Mouse (Mus musculus): ENCODE measurements around the gene Dohh. TPM values are rescaled to one million over a fixed set of nuclear protein-coding genes. Genes with fewer than 3 reads are reported as not detected.
A peak's percentile ranks its signal among the peaks of the same experiment; 100 is the strongest.

The Dohh gene
- polyA plus RNA-seq, 1 experiment = 23.0 TPM

- H3K4me1 ChIP-seq (ENCODE audit: control insufficient read depth, insufficient read depth, low read length) = peaks cover 4% of the 10 kb centered on the region
Observed at GRCm38 (mm10) chr10:81382039-81382438, 2.2 kb upstream of the Dohh start.

GRCm38 (mm10) chr10:81384605-81384982, 366 bp downstream of the Dohh start:
- TF ChIP-seq POLR2A (IDR thresholded peaks at IDR 0.05; ENCODE audit: borderline replicate concordance, control insufficient read depth, low read depth, low read length) (no peak), CTCF (IDR thresholded peaks at IDR 0.05; ENCODE audit: control insufficient read depth, insufficient read depth, low read length) (no peak)
- Histone ChIP-seq H3K4me3 (replicated peaks; ENCODE audit: control insufficient read depth, low read depth, low read length) (peak overlapping the region; percentile 83), H3K4me1 (ENCODE audit: control insufficient read depth, insufficient read depth, low read length) (peaks cover 4% of the 10 kb centered on the region), H3K27ac (ENCODE audit: control insufficient read depth, insufficient read depth, low read depth, low read length, poor library complexity) (peak overlapping the region; percentile 54)
- WGBS = under 1% methylated on average over 19 of the region's 19 CpGs

More at GRCm38 (mm10) chr10:81382039-81382438, 2.2 kb upstream of the Dohh start:
- WGBS = 14% methylated on average over 5 of the region's 5 CpGs
- Histone ChIP-seq H3K4me3 (replicated peaks; ENCODE audit: control insufficient read depth, low read depth, low read length) (no peak overlapping the region), H3K27ac (ENCODE audit: control insufficient read depth, insufficient read depth, low read depth, low read length, poor library complexity) (peak overlapping the region; percentile 92)
- TF ChIP-seq CTCF (IDR thresholded peaks at IDR 0.05; ENCODE audit: control insufficient read depth, insufficient read depth, low read length) (no peak), POLR2A (IDR thresholded peaks at IDR 0.05; ENCODE audit: borderline replicate concordance, control insufficient read depth, low read depth, low read length) (no peak)

- no peak for TF ChIP-seq CTCF (IDR thresholded peaks at IDR 0.05; ENCODE audit: control insufficient read depth, insufficient read depth, low read length)
- no peak for TF ChIP-seq POLR2A (IDR thresholded peaks at IDR 0.05; ENCODE audit: borderline replicate concordance, control insufficient read depth, low read depth, low read length)
- H3K4me3 ChIP-seq (replicated peaks; ENCODE audit: control insufficient read depth, low read depth, low read length) = no peak overlapping the region
- WGBS = 75% methylated on average over 22 of the region's 22 CpGs
- no peak overlapping the region for H3K27ac ChIP-seq (ENCODE audit: control insufficient read depth, insufficient read depth, low read depth, low read length, poor library complexity)
- peaks cover 3% of the 10 kb centered on the region for H3K4me1 ChIP-seq (ENCODE audit: control insufficient read depth, insufficient read depth, low read length)
Observed at GRCm38 (mm10) chr10:81385603-81386306, 1.5 kb downstream of the Dohh start.

GRCm38 (mm10) chr10:81387716-81388115, 3.5 kb downstream of the Dohh start:
- 90% methylated on average over 20 of the region's 20 CpGs for WGBS
- no peak overlapping the region; the same call in 1 of the 2 replicates for H3K27ac ChIP-seq (ENCODE audit: control insufficient read depth, insufficient read depth, low read depth, low read length, poor library complexity)

GRCm38 (mm10) chr10:81388505-81389055, 4.4 kb downstream of the Dohh start, which contains the start of gene Gm48552:
Gene Gm48552, plus strand, starts transcription at chr10:81389005.
- no peak within 1 kb of the TSS for H3K4me3 ChIP-seq (replicated peaks; ENCODE audit: control insufficient read depth, low read depth, low read length)
- 82% methylated on average over 5 of the region's 5 CpGs for WGBS
- H3K27ac ChIP-seq (ENCODE audit: control insufficient read depth, insufficient read depth, low read depth, low read length, poor library complexity) = no peak within 1 kb of the TSS
- H3K4me1 ChIP-seq (ENCODE audit: control insufficient read depth, insufficient read depth, low read length) = peaks cover 5% of the 10 kb centered on the region
- TF ChIP-seq POLR2A (IDR thresholded peaks at IDR 0.05; ENCODE audit: borderline replicate concordance, control insufficient read depth, low read depth, low read length) (no peak), CTCF (IDR thresholded peaks at IDR 0.05; ENCODE audit: control insufficient read depth, insufficient read depth, low read length) (no peak)

More at GRCm38 (mm10) chr10:81387716-81388115, 3.5 kb downstream of the Dohh start:
- Histone ChIP-seq H3K4me3 (replicated peaks; ENCODE audit: control insufficient read depth, low read depth, low read length) (no peak overlapping the region), H3K4me1 (ENCODE audit: control insufficient read depth, insufficient read depth, low read length) (peaks cover 5% of the 10 kb centered on the region)
- TF ChIP-seq CTCF (IDR thresholded peaks at IDR 0.05; ENCODE audit: control insufficient read depth, insufficient read depth, low read length) (no peak), POLR2A (IDR thresholded peaks at IDR 0.05; ENCODE audit: borderline replicate concordance, control insufficient read depth, low read depth, low read length) (no peak)

GRCm38 (mm10) chr10:81389373-81389772, 5.1 kb downstream of the Dohh start:
- Histone ChIP-seq H3K4me1 (ENCODE audit: control insufficient read depth, insufficient read depth, low read length) (peaks cover 7% of the 10 kb centered on the region), H3K4me3 (replicated peaks; ENCODE audit: control insufficient read depth, low read depth, low read length) (no peak overlapping the region), H3K27ac (ENCODE audit: control insufficient read depth, insufficient read depth, low read depth, low read length, poor library complexity) (no peak overlapping the region)
- WGBS = 70% methylated on average over 3 of the region's 3 CpGs
- TF ChIP-seq POLR2A (IDR thresholded peaks at IDR 0.05; ENCODE audit: borderline replicate concordance, control insufficient read depth, low read depth, low read length) (no peak), CTCF (IDR thresholded peaks at IDR 0.05; ENCODE audit: control insufficient read depth, insufficient read depth, low read length) (no peak)

- Histone ChIP-seq H3K4me1 (ENCODE audit: control insufficient read depth, insufficient read depth, low read length) (peaks cover 5% of the 10 kb centered on the region), H3K4me3 (replicated peaks; ENCODE audit: control insufficient read depth, low read depth, low read length) (no peak overlapping the region), H3K27ac (ENCODE audit: control insufficient read depth, insufficient read depth, low read depth, low read length, poor library complexity) (no peak overlapping the region)
- peak; percentile 93 for TF ChIP-seq CTCF (IDR thresholded peaks at IDR 0.05; ENCODE audit: control insufficient read depth, insufficient read depth, low read length)
- TF ChIP-seq POLR2A (IDR thresholded peaks at IDR 0.05; ENCODE audit: borderline replicate concordance, control insufficient read depth, low read depth, low read length) = no peak
- 53% methylated on average over 23 of the region's 23 CpGs for WGBS
Observed at GRCm38 (mm10) chr10:81389801-81390677, 5.8 kb downstream of the Dohh start.

- 82% methylated on average over 13 of the region's 13 CpGs for WGBS
- peaks cover 5% of the 10 kb centered on the region for H3K4me1 ChIP-seq (ENCODE audit: control insufficient read depth, insufficient read depth, low read length)
- no peak overlapping the region for H3K27ac ChIP-seq (ENCODE audit: control insufficient read depth, insufficient read depth, low read depth, low read length, poor library complexity)
- TF ChIP-seq CTCF (IDR thresholded peaks at IDR 0.05; ENCODE audit: control insufficient read depth, insufficient read depth, low read length) (no peak), POLR2A (IDR thresholded peaks at IDR 0.05; ENCODE audit: borderline replicate concordance, control insufficient read depth, low read depth, low read length) (no peak)
- no peak overlapping the region for H3K4me3 ChIP-seq (replicated peaks; ENCODE audit: control insufficient read depth, low read depth, low read length)
Observed at GRCm38 (mm10) chr10:81390678-81390965, 6.4 kb downstream of the Dohh start.

Data from bone marrow, adult 2 months (tissue).